8 mouse cellular contexts compared by ENCODE assay signal in genomic region chr9:108566815-108567776, GRCm38 (mm10). TPM values are rescaled to one million over a fixed set of nuclear protein-coding genes. Genes with fewer than 3 reads are reported as not detected.
DNase-seq lines count a peak whose midpoint lies in the region; ATAC-seq and TF ChIP-seq lines count a peak whose summit lies in the region.

Gene Ndufaf3, minus strand, starts transcription at chr9:108567434.

- peaks cover 32% of the 10 kb centered on the region for H3K79me2 ChIP-seq in MEL (ENCODE audit: control insufficient read depth, insufficient read depth, low read length, poor library complexity)

- under 1% methylated on average over 73 of the region's 73 CpGs for WGBS in cerebellum, adult 2 months
- WGBS in forebrain, postnatal 0 days: 2% methylated on average over 73 of the region's 73 CpGs
- under 1% methylated on average over 72 of the region's 73 CpGs for WGBS in lung, embryonic 16.5 days

- H3K27ac ChIP-seq in MEL (ENCODE audit: control insufficient read depth, low read depth, low read length): peak within 1 kb of the TSS; percentile 90
- H3K27ac ChIP-seq in cerebellum, adult 2 months (ENCODE audit: insufficient read depth, low read length): peak within 1 kb of the TSS; percentile 78
- peak within 1 kb of the TSS; percentile 98 for H3K27ac ChIP-seq in forebrain, postnatal 0 days (ENCODE audit: low read depth, low read length)
- peak within 1 kb of the TSS; percentile 97 for H3K27ac ChIP-seq in lung, embryonic 16.5 days (ENCODE audit: low read length)

- peak in 1 of 2 experiments; percentile 83; a peak in 2 of 4 replicates for TF ChIP-seq EP300 in MEL (IDR thresholded peaks at IDR 0.05; ENCODE audit: low read depth in 1 of 2, low read length in 2 of 2)

- no peak for TF ChIP-seq RAD21 in MEL (IDR thresholded peaks at IDR 0.05; ENCODE audit: low read depth, low read length)

- ATAC-seq in forebrain, postnatal 0 days: peak; percentile 92
- peak; percentile 91 for ATAC-seq in lung, embryonic 16.5 days (ENCODE audit: low read depth)

- H3K9me3 ChIP-seq in MEL (replicated peaks; ENCODE audit: insufficient read depth, low read length): no peaks in the 10 kb centered on the region
- no peaks in the 10 kb centered on the region for H3K9me3 ChIP-seq in forebrain, postnatal 0 days (ENCODE audit: low read length)
- H3K9me3 ChIP-seq in lung, embryonic 16.5 days (ENCODE audit: control insufficient read depth, low read length): no peaks in the 10 kb centered on the region

- peaks cover 0 to 40% of the 10 kb centered on the region in 2 experiments; a peak in 3 of 4 replicates for H3K4me1 ChIP-seq in MEL (ENCODE audit: control insufficient read depth in 1 of 2, insufficient read depth in 2 of 2, low read length in 2 of 2)
- H3K4me1 ChIP-seq in cerebellum, adult 2 months (ENCODE audit: control insufficient read depth, insufficient read depth, low read length): peaks cover 8% of the 10 kb centered on the region
- peaks cover 19% of the 10 kb centered on the region for H3K4me1 ChIP-seq in forebrain, postnatal 0 days (ENCODE audit: insufficient read depth)
- peaks cover 24% of the 10 kb centered on the region for H3K4me1 ChIP-seq in lung, embryonic 16.5 days (replicated peaks; ENCODE audit: control insufficient read depth, insufficient read depth, low read length)

- H3K4me2 ChIP-seq in forebrain, postnatal 0 days (ENCODE audit: low read depth): peak within 1 kb of the TSS; percentile 90
- H3K4me2 ChIP-seq in lung, embryonic 16.5 days (ENCODE audit: low read depth, low read length): peak within 1 kb of the TSS; percentile 98

- H3K27me3 ChIP-seq in MEL (ENCODE audit: control insufficient read depth in 1 of 2, insufficient read depth in 2 of 2, low read length in 2 of 2): no peaks in the 10 kb centered on the region
- H3K27me3 ChIP-seq in cerebellum, adult 2 months (ENCODE audit: control insufficient read depth, insufficient read depth, low read length): no peaks in the 10 kb centered on the region
- no peaks in the 10 kb centered on the region for H3K27me3 ChIP-seq in forebrain, postnatal 0 days (ENCODE audit: insufficient read depth, low read length)
- H3K27me3 ChIP-seq in lung, embryonic 16.5 days (ENCODE audit: control insufficient read depth, insufficient read depth, low read depth, low read length): no peaks in the 10 kb centered on the region

- DNase-seq in MEL (ENCODE audit: low read depth, low spot score): peak; percentile 97
- peak; percentile 96 to 98 for DNase-seq in cerebellum, adult 2 months
- peak; percentile 98 for DNase-seq in forebrain, postnatal 0 days
- DNase-seq in heart, postnatal 4 days: peak; percentile 97
- peak; percentile 91 for DNase-seq in layer of hippocampus, adult 9-10 months (ENCODE audit: low spot score)
- peak; percentile 93 for DNase-seq in ovary, postnatal 10 days (ENCODE audit: low spot score)
- DNase-seq in thymus, postnatal 10 days (ENCODE audit: low spot score in 2 of 2): peak; percentile 96 to 97

- TF ChIP-seq POLR2A in MEL (IDR thresholded peaks at IDR 0.05; ENCODE audit: control insufficient read depth in 1 of 2, insufficient read depth in 1 of 2, low read depth in 1 of 2, low read length in 2 of 2, poor library complexity in 1 of 2): peak; percentile 95 to 98
- peak; percentile 97 for TF ChIP-seq POLR2A in cerebellum, adult 2 months (IDR thresholded peaks at IDR 0.05; ENCODE audit: borderline replicate concordance, insufficient read depth, low read length)

- peak; percentile 79 to 89 (median 85) for TF ChIP-seq CTCF in MEL (IDR thresholded peaks at IDR 0.05 in 2 of 3, conservative IDR thresholded peaks at IDR 0.05 in 1 of 3; ENCODE audit: control insufficient read depth in 1 of 3, insufficient read depth in 1 of 3, low read depth in 2 of 3, low read length in 3 of 3, poor library complexity in 1 of 3, severe bottlenecking in 1 of 3)
- TF ChIP-seq CTCF in cerebellum, adult 2 months (IDR thresholded peaks at IDR 0.05; ENCODE audit: borderline replicate concordance, insufficient read depth, low read depth, low read length): peak; percentile 91
- peak; percentile 95 for TF ChIP-seq CTCF in forebrain, postnatal 0 days (IDR thresholded peaks at IDR 0.05; ENCODE audit: low read depth)

- peak within 1 kb of the TSS; percentile 89 for H3K9ac ChIP-seq in MEL (ENCODE audit: control insufficient read depth, low read depth, low read length, poor library complexity, severe bottlenecking)
- H3K9ac ChIP-seq in forebrain, postnatal 0 days: peak within 1 kb of the TSS; percentile 83
- H3K9ac ChIP-seq in lung, embryonic 16.5 days (ENCODE audit: low read length): peak within 1 kb of the TSS; percentile 87

- peak within 1 kb of the TSS; percentile 66 to 79 for H3K4me3 ChIP-seq in MEL (ENCODE audit: control insufficient read depth in 1 of 2, insufficient read depth in 1 of 2, low read depth in 2 of 2, low read length in 2 of 2)
- peak within 1 kb of the TSS; percentile 92 for H3K4me3 ChIP-seq in cerebellum, adult 2 months (replicated peaks; ENCODE audit: insufficient read depth, low read depth, low read length)
- H3K4me3 ChIP-seq in forebrain, postnatal 0 days (ENCODE audit: low read depth, low read length): peak within 1 kb of the TSS; percentile 77
- H3K4me3 ChIP-seq in lung, embryonic 16.5 days (ENCODE audit: low read length): peak within 1 kb of the TSS; percentile 82

- H3K36me3 ChIP-seq in MEL (ENCODE audit: control insufficient read depth in 1 of 2, insufficient read depth in 2 of 2, low read length in 2 of 2): peaks cover 4 to 27% of the 10 kb centered on the region in 2 experiments
- H3K36me3 ChIP-seq in forebrain, postnatal 0 days (ENCODE audit: insufficient read depth): peaks cover 46% of the 10 kb centered on the region
- peaks cover 26% of the 10 kb centered on the region for H3K36me3 ChIP-seq in lung, embryonic 16.5 days (ENCODE audit: control insufficient read depth, insufficient read depth, low read length)

TF ChIP-seq in MEL, 35 proteins besides CTCF, POLR2A, EP300 and RAD21:
- TF ChIP-seq MAX (IDR thresholded peaks at IDR 0.05; ENCODE audit: low read length) (0 out of 2 replicates have a peak, but pooled peaks have one; percentile 62), TBP (IDR thresholded peaks at IDR 0.05; ENCODE audit: low read depth, low read length) (peak; percentile 98), MXI1 (IDR thresholded peaks at IDR 0.05; ENCODE audit: low read depth, low read length) (peak; percentile 85), POLR2AphosphoS2 (IDR thresholded peaks at IDR 0.05; ENCODE audit: low read length) (peak; percentile 80; the same call in 1 of the 2 replicates), ZMIZ1 (IDR thresholded peaks at IDR 0.05; ENCODE audit: low read depth, low read length) (peak; percentile 97), ELF1 (IDR thresholded peaks at IDR 0.05; ENCODE audit: low read depth, low read length) (peak; percentile 44), MYB (IDR thresholded peaks at IDR 0.05; ENCODE audit: low read depth, low read length) (peak; percentile 99), SIN3A (IDR thresholded peaks at IDR 0.05; ENCODE audit: low read length) (peak; percentile 77; the same call in 1 of the 2 replicates), CHD1 (IDR thresholded peaks at IDR 0.05; ENCODE audit: low read depth, low read length) (0 out of 2 replicates have a peak, but pooled peaks have one; percentile 6), KAT2A (conservative IDR thresholded peaks at IDR 0.05; ENCODE audit: low read depth, low read length) (no peak; the same call in 1 of the 2 replicates), UBTF (IDR thresholded peaks at IDR 0.05; ENCODE audit: borderline replicate concordance, insufficient read depth, low read depth, low read length) (peak; percentile 83; the same call in 1 of the 2 replicates), NRF1 (IDR thresholded peaks at IDR 0.05; ENCODE audit: insufficient read depth, low read depth, low read length, poor library complexity, severe bottlenecking) (peak; percentile 51; the same call in 1 of the 2 replicates), MYC (IDR thresholded peaks at IDR 0.05; ENCODE audit: low read depth, low read length) (no peak; the same call in 1 of the 2 replicates), HCFC1 (IDR thresholded peaks at IDR 0.05; ENCODE audit: low read depth, low read length) (peak; percentile 77), ZNF384 (IDR thresholded peaks at IDR 0.05; ENCODE audit: low read depth, low read length) (no peak), CHD2 (IDR thresholded peaks at IDR 0.05; ENCODE audit: low read length) (no peak), NELFE (IDR thresholded peaks at IDR 0.05; ENCODE audit: low read depth, low read length) (peak; percentile 99), TCF12 (IDR thresholded peaks at IDR 0.05; ENCODE audit: low read depth, low read length) (peak; percentile 55)

RNA-seq across cellular contexts. Expression of gene Ndufaf3, which starts in this region (rescaled TPM):
- total RNA-seq in MEL (2012; rRNA removed): 38.0 and 42.7 TPM in 2 replicates
- 10 to 100 TPM in 1 of 2 experiments, not detected in 1; 66.8 TPM for polyA plus RNA-seq in MEL (2012; ENCODE audit: insufficient read depth in 1 of 2, insufficient read length in 2 of 2, low read depth in 1 of 2, low replicate concordance in 2 of 2, missing spikeins in 1 of 2)
- polyA plus RNA-seq in cerebellum, adult 2 months (2012; rRNA removed): 63.0 and 69.3 TPM in 2 replicates
- 70.7 and 71.3 TPM in 2 replicates for total RNA-seq in forebrain, postnatal 0 days (2014; rRNA removed)
- polyA plus RNA-seq in forebrain, postnatal 0 days (2015; fragmentation: Nextera tagmentation; extraction: Ambion mirVana): 104 and 108 TPM in 2 replicates
- total RNA-seq in heart, postnatal 4 days (2021): 10 to 100 TPM; 57.0 to 64.2 TPM
- 55.8 and 60.2 TPM in 2 replicates for polyA plus RNA-seq in lung, embryonic 16.5 days (2015; fragmentation: Nextera tagmentation; extraction: Ambion mirVana)

Comparison
In these comparisons a context has a peak if more than half of its experiments do, and no peak if none do; other contexts are left out.
1. Peak in every context shown above with its lines: DNase-seq, ATAC-seq, H3K4me3 ChIP-seq and H3K27ac ChIP-seq.